Mouse (Mus musculus) limb, embryonic 15.5 days (tissue): ENCODE measurements around the gene Kdm6b. TPM values are rescaled to one million over a fixed set of nuclear protein-coding genes. Genes with fewer than 3 reads are reported as not detected.

ENCODE experiments used
- ATAC-seq: fragments of 200-750 bp; cut with Nextera tagmentation; 2 replicates; pipeline ENCODE4 v1.8.0; 2017; ENCODE audit warnings: low read depth, moderate TSS enrichment; ENCODE audit not compliant: insufficient number of reproducible peaks, low FRiP score, low TSS enrichment
- H3K27ac ChIP-seq: fragments of 300-500 bp; sonication (generic); 2 replicates; pipeline ENCODE4 v1.5.1; 2015; ENCODE audit warnings: moderate library complexity, mild to moderate bottlenecking, inconsistent platforms
- H3K27me3 ChIP-seq: fragments of 300-500 bp; sonication (generic); 2 replicates; pipeline ENCODE4 v1.6.1; 2015; ENCODE audit warnings: inconsistent platforms
- H3K36me3 ChIP-seq: fragments of 300-500 bp; sonication (generic); 2 replicates; pipeline ENCODE4 v1.6.1; 2015; ENCODE audit warnings: inconsistent platforms
- H3K4me1 ChIP-seq: fragments of 300-500 bp; sonication (generic); 2 replicates; pipeline ENCODE4 v1.6.1; 2015; ENCODE audit warnings: inconsistent platforms
- H3K4me2 ChIP-seq: fragments of 300-500 bp; sonication (generic); 2 replicates; pipeline ENCODE4 v1.6.1; 2015; ENCODE audit warnings: mild to moderate bottlenecking, inconsistent platforms
- H3K4me3 ChIP-seq: fragments of 300-500 bp; sonication (generic); 2 replicates; pipeline ENCODE4 v1.5.1; 2015; ENCODE audit warnings: mild to moderate bottlenecking, inconsistent platforms
- H3K9ac ChIP-seq: fragments of 300-500 bp; sonication (generic); 2 replicates; pipeline ENCODE4 v1.6.1; 2015; ENCODE audit warnings: inconsistent platforms
- H3K9me3 ChIP-seq: fragments of 300-500 bp; sonication (generic); 2 replicates; pipeline ENCODE4 v1.6.1; 2016; ENCODE audit warnings: inconsistent platforms
- WGBS: fragments of 180-500 bp; shearing (Covaris S2); methylation state at CpG from one replicate; pipeline ENCODE4 v1.1.7; 2015; 5-methylcytosine and 5-hydroxymethylcytosine counted together
- polyA plus RNA-seq: library from polyadenylated mRNA; unstranded; fragments of >200 nt; fragmentation: Nextera tagmentation; extraction: Ambion mirVana; gene quantifications from 2 replicates; pipeline ENCODE4 v1.2.1, GENCODE M21; 2015

Gene Kdm6b
- polyA plus RNA-seq, 1 experiment from 2014 or later, result 32.0 TPM

GRCm38 (mm10) chr11:69410045-69410309 lies 3.5 kb downstream of the Kdm6b start:
- no peak for ATAC-seq
- peaks cover 40% of the 10 kb centered on the region for H3K36me3 ChIP-seq
- peaks cover 62% of the 10 kb centered on the region for H3K4me1 ChIP-seq
- no peaks in the 10 kb centered on the region for H3K9me3 ChIP-seq
- H3K4me2 ChIP-seq, result peak overlapping the region; percentile 94
- H3K27me3 ChIP-seq, result no peaks in the 10 kb centered on the region
- under 1% methylated on average over 18 of the region's 18 CpGs for WGBS
- peak overlapping the region; percentile 62 for H3K4me3 ChIP-seq
- peak overlapping the region; percentile 68 for H3K9ac ChIP-seq
- H3K27ac ChIP-seq, result peak overlapping the region; percentile 98

DNA sequence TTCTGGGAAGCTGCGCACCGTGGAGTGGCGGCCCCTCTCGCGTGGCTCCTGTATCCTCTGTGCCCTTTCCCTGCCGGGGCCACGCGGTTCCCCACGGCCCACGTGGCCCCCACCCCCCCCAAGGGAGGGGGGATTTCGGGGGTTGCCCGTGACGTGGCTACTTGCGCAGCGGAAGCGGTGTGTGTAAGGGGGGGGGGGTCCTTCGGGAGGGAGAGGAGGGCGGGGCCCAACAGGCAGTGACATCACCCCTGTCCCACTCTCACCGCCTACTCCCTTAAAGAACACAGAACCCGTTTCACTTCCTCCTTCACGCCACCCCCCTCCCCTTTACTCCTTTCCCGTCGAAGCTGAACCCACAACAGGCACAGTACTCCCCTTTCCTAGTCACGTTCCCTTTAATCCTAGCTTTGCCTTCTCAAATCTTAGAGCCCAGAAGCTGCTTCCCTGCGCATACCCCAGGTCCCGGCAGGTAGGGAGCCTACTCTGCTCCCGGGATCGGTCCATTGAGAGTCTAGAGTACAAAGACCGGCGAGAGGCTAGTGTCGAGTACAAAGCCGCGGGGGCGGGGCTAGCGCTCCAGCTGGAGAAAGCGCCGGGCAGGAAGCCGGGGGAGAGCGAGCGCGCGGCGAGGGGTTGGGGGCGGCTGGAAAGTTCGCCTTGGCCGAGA lies 4.0 kb downstream of the Kdm6b start:
- no peaks in the 10 kb centered on the region for H3K9me3 ChIP-seq
- peaks cover 58% of the 10 kb centered on the region for H3K4me1 ChIP-seq
- H3K27me3 ChIP-seq, result no peaks in the 10 kb centered on the region
- peak overlapping the region; percentile 62 for H3K4me3 ChIP-seq
- peak; percentile 53 for ATAC-seq
- peak overlapping the region; percentile 98 for H3K27ac ChIP-seq
- peak overlapping the region; percentile 94 for H3K4me2 ChIP-seq
- under 1% methylated on average over 37 of the region's 46 CpGs for WGBS
- peaks cover 44% of the 10 kb centered on the region for H3K36me3 ChIP-seq
- H3K9ac ChIP-seq, result peak overlapping the region; percentile 68

GRCm38 (mm10) chr11:69408541-69409377 lies 4.7 kb downstream of the Kdm6b start:
- WGBS, result under 1% methylated on average over 33 of the region's 33 CpGs
- Histone ChIP-seq H3K9ac (peak overlapping the region; percentile 68), H3K27ac (peak overlapping the region; percentile 98), H3K27me3 (no peaks in the 10 kb centered on the region), H3K4me2 (peak overlapping the region; percentile 94), H3K4me3 (peak overlapping the region; percentile 62), H3K4me1 (peaks cover 50% of the 10 kb centered on the region), H3K9me3 (no peaks in the 10 kb centered on the region), H3K36me3 (peaks cover 52% of the 10 kb centered on the region)
- ATAC-seq, result peak; percentile 57

- WGBS, result 84% methylated on average over 4 of the region's 4 CpGs
- H3K36me3 ChIP-seq, result peaks cover 59% of the 10 kb centered on the region
Observed at GRCm38 (mm10) chr11:69407724-69408004, 5.8 kb downstream of the Kdm6b start.

GRCm38 (mm10) chr11:69406867-69407723 lies 6.4 kb downstream of the Kdm6b start:
- H3K4me1 ChIP-seq, result peaks cover 34% of the 10 kb centered on the region
- WGBS, result 88% methylated on average over 16 of the region's 16 CpGs
- peaks cover 61% of the 10 kb centered on the region for H3K36me3 ChIP-seq
- no peak overlapping the region for H3K4me2 ChIP-seq
- no peak overlapping the region for H3K4me3 ChIP-seq
- H3K9me3 ChIP-seq, result no peaks in the 10 kb centered on the region
- no peaks in the 10 kb centered on the region for H3K27me3 ChIP-seq
- no peak overlapping the region for H3K27ac ChIP-seq
- no peak for ATAC-seq
- no peak overlapping the region for H3K9ac ChIP-seq

More at GRCm38 (mm10) chr11:69407724-69408004, 5.8 kb downstream of the Kdm6b start:
- H3K27me3 ChIP-seq, result no peaks in the 10 kb centered on the region
- no peak overlapping the region for H3K4me3 ChIP-seq
- H3K9me3 ChIP-seq, result no peaks in the 10 kb centered on the region
- ATAC-seq, result no peak
- peaks cover 39% of the 10 kb centered on the region for H3K4me1 ChIP-seq
- H3K9ac ChIP-seq, result no peak overlapping the region
- peak overlapping the region; percentile 94; the same call in 1 of the 2 replicates for H3K4me2 ChIP-seq
- no peak overlapping the region for H3K27ac ChIP-seq

- 89% methylated on average over 19 of the region's 19 CpGs for WGBS
- peaks cover 29% of the 10 kb centered on the region for H3K4me1 ChIP-seq
- H3K36me3 ChIP-seq, result peaks cover 69% of the 10 kb centered on the region
- no peak overlapping the region for H3K4me3 ChIP-seq
- no peak for ATAC-seq
- H3K4me2 ChIP-seq, result no peak overlapping the region
- H3K27ac ChIP-seq, result no peak overlapping the region
- no peaks in the 10 kb centered on the region for H3K9me3 ChIP-seq
- no peaks in the 10 kb centered on the region for H3K27me3 ChIP-seq
- H3K9ac ChIP-seq, result no peak overlapping the region
Observed at GRCm38 (mm10) chr11:69406282-69406681, 7.2 kb downstream of the Kdm6b start.

GRCm38 (mm10) chr11:69405397-69406200 lies 7.9 kb downstream of the Kdm6b start:
- H3K27ac ChIP-seq, result no peak overlapping the region
- H3K27me3 ChIP-seq, result 0 out of 2 replicates have a peak, but pooled peaks cover 4% of the 10 kb centered on the region
- H3K9ac ChIP-seq, result no peak overlapping the region
- H3K36me3 ChIP-seq, result peaks cover 76% of the 10 kb centered on the region
- ATAC-seq, result no peak
- peaks cover 33% of the 10 kb centered on the region for H3K4me1 ChIP-seq
- 86% methylated on average over 24 of the region's 24 CpGs for WGBS
- no peak overlapping the region for H3K4me2 ChIP-seq
- no peak overlapping the region for H3K4me3 ChIP-seq
- H3K9me3 ChIP-seq, result no peaks in the 10 kb centered on the region

- no peak for ATAC-seq
- Histone ChIP-seq H3K27me3 (peaks cover 9% of the 10 kb centered on the region; the same call in 1 of the 2 replicates), H3K9ac (no peak overlapping the region), H3K9me3 (no peaks in the 10 kb centered on the region), H3K4me2 (no peak overlapping the region), H3K4me3 (no peak overlapping the region), H3K36me3 (peaks cover 84% of the 10 kb centered on the region), H3K4me1 (peaks cover 33% of the 10 kb centered on the region), H3K27ac (no peak overlapping the region)
- WGBS, result 91% methylated on average over 21 of the region's 24 CpGs
Observed at GRCm38 (mm10) chr11:69404595-69405396, 8.7 kb downstream of the Kdm6b start.

- H3K4me1 ChIP-seq, result peaks cover 34% of the 10 kb centered on the region
- no peak overlapping the region for H3K4me3 ChIP-seq
- WGBS, result 89% methylated on average over 36 of the region's 38 CpGs
- no peak for ATAC-seq
- peaks cover 88% of the 10 kb centered on the region for H3K36me3 ChIP-seq
- no peaks in the 10 kb centered on the region for H3K9me3 ChIP-seq
- H3K27me3 ChIP-seq, result peaks cover 9% of the 10 kb centered on the region; the same call in 1 of the 2 replicates
- H3K27ac ChIP-seq, result no peak overlapping the region
- no peak overlapping the region for H3K9ac ChIP-seq
- no peak overlapping the region for H3K4me2 ChIP-seq
Observed at GRCm38 (mm10) chr11:69403691-69404594, 9.5 kb downstream of the Kdm6b start.

- H3K4me3 ChIP-seq, result no peak overlapping the region
Observed at GRCm38 (mm10) chr11:69401987-69402386, 11.5 kb downstream of the Kdm6b start.

More at GRCm38 (mm10) chr11:69401987-69402386, 11.5 kb downstream of the Kdm6b start:
- peaks cover 9% of the 10 kb centered on the region; the same call in 1 of the 2 replicates for H3K27me3 ChIP-seq
- H3K4me1 ChIP-seq, result peaks cover 37% of the 10 kb centered on the region
- no peak for ATAC-seq
- H3K4me2 ChIP-seq, result no peak overlapping the region
- H3K9me3 ChIP-seq, result no peaks in the 10 kb centered on the region
- no peak overlapping the region for H3K27ac ChIP-seq
- no peak overlapping the region for H3K9ac ChIP-seq
- H3K36me3 ChIP-seq, result peaks cover 75% of the 10 kb centered on the region
- WGBS, result 85% methylated on average over 12 of the region's 12 CpGs
